Mouse (Mus musculus) neural tube, embryonic 11.5 days (tissue): ENCODE measurements around the gene Aff3. TPM values are rescaled to one million over a fixed set of nuclear protein-coding genes. Genes with fewer than 3 reads are reported as not detected.

Experiments
- ATAC-seq: fragments of 200-750 bp; cut with Nextera tagmentation; 2 replicates; pipeline ENCODE4 v1.8.0; 2017; ENCODE audit warnings: moderate number of reproducible peaks, mild to moderate bottlenecking, moderate TSS enrichment, moderate library complexity; ENCODE audit not compliant: insufficient read depth, low FRiP score, low TSS enrichment
- DNase-seq: peaks from one replicate; pipeline ENCODE4 v3.0.0-alpha.2; 2015; ENCODE audit warnings: low spot score
- H3K27ac ChIP-seq: fragments of 300-500 bp; sonication (generic); 2 replicates; pipeline ENCODE4 v1.5.1; 2014; ENCODE audit warnings: low read depth, mild to moderate bottlenecking, low read length
- H3K27me3 ChIP-seq: fragments of 300-500 bp; sonication (generic); 2 replicates; pipeline ENCODE4 v1.6.1; 2014; ENCODE audit warnings: mild to moderate bottlenecking, low read length, mixed read lengths; ENCODE audit not compliant: control insufficient read depth, insufficient read depth
- H3K36me3 ChIP-seq: fragments of 300-500 bp; sonication (generic); 2 replicates; pipeline ENCODE4 v1.6.1; 2014; ENCODE audit warnings: mild to moderate bottlenecking, low read length, moderate library complexity, mixed read lengths; ENCODE audit not compliant: control insufficient read depth, insufficient read depth
- H3K4me1 ChIP-seq: fragments of 300-500 bp; sonication (generic); 2 replicates; pipeline ENCODE4 v1.6.1; 2014; ENCODE audit warnings: low read length, mixed read lengths; ENCODE audit not compliant: control insufficient read depth, insufficient read depth
- H3K4me2 ChIP-seq: fragments of 300-500 bp; sonication (generic); 2 replicates; pipeline ENCODE4 v1.6.1; 2014; ENCODE audit warnings: low read depth, mild to moderate bottlenecking, moderate library complexity
- H3K4me3 ChIP-seq: fragments of 300-500 bp; sonication (generic); 2 replicates; pipeline ENCODE4 v1.5.1; 2014; ENCODE audit warnings: low read depth, low read length
- H3K9ac ChIP-seq: fragments of 300-500 bp; sonication (generic); 2 replicates; pipeline ENCODE4 v1.6.1; 2014; ENCODE audit warnings: mild to moderate bottlenecking, low read length
- H3K9me3 ChIP-seq: fragments of 300-500 bp; sonication (generic); 2 replicates; pipeline ENCODE4 v1.6.1; 2016; ENCODE audit warnings: low read length; ENCODE audit not compliant: control insufficient read depth
- WGBS: fragments of 180-500 bp; shearing (Covaris S2); extraction: QIAGEN DNeasy Blood & Tissue Kit; methylation state at CpG from one replicate; pipeline ENCODE4 v1.1.7; 2014; 5-methylcytosine and 5-hydroxymethylcytosine counted together
- polyA plus RNA-seq: library from polyadenylated mRNA; unstranded; fragments of >200 nt; fragmentation: Nextera tagmentation; extraction: Ambion mirVana; gene quantifications from 2 replicates; pipeline ENCODE4 v1.2.1, GENCODE M21; 2014

Gene Aff3
- polyA plus RNA-seq, 1 experiment from 2014 or later = 33.3 TPM

- H3K27me3 ChIP-seq = no peaks in the 10 kb centered on the region
- ATAC-seq (no peak), DNase-seq (no peak)
- H3K36me3 ChIP-seq = no peaks in the 10 kb centered on the region
- H3K4me3 ChIP-seq = no peak overlapping the region
- H3K9me3 ChIP-seq = no peaks in the 10 kb centered on the region
- WGBS = 94% methylated on average over 6 of the region's 6 CpGs
- no peak overlapping the region for H3K4me2 ChIP-seq
- no peaks in the 10 kb centered on the region for H3K4me1 ChIP-seq
- H3K27ac ChIP-seq = no peak overlapping the region
- no peak overlapping the region for H3K9ac ChIP-seq
Observed at GRCm38 (mm10) chr1:38294906-38295305, 369.8 kb downstream of the Aff3 start.

GRCm38 (mm10) chr1:38294336-38294695 lies 370.4 kb downstream of the Aff3 start:
- no peak for ATAC-seq
- DNase-seq = no peak
- Histone ChIP-seq H3K9me3 (no peaks in the 10 kb centered on the region), H3K4me1 (no peaks in the 10 kb centered on the region), H3K27ac (no peak overlapping the region), H3K4me2 (no peak overlapping the region), H3K4me3 (no peak overlapping the region), H3K9ac (no peak overlapping the region), H3K36me3 (no peaks in the 10 kb centered on the region), H3K27me3 (no peaks in the 10 kb centered on the region)
- WGBS = 90% methylated on average over 9 of the region's 9 CpGs

DNA sequence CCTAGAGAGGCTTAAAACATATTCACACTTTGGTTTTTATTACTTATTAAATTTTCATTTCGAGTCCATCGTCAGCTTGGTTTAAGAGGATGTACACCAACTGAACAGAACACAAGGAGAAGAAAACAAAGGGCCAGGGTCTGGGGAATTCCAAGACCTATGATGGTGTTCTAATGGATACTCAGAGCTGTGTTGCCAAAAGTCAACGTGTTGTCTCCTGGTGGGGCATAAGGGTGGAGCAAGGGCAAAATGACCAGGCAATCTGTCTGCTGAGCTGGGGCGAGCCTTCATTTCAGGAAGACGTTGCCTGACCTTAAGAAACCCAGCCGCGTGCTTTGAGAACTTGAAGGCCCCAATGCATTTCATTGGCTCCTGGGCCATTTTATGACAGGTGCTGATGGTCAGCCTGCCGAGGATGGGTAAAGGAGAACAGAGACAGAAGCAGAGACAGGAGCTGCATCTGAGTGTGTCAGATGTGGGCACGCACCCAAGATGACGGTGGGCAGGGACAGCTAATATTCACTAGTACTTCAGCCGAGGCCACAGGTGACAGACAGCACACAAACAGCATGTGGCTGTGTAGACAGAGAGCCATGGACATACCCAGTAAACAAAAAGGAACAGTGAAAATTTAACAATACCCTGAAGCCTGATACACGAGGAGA lies 371.0 kb downstream of the Aff3 start:
- H3K4me1 ChIP-seq = no peaks in the 10 kb centered on the region
- no peaks in the 10 kb centered on the region for H3K36me3 ChIP-seq
- 92% methylated on average over 12 of the region's 12 CpGs for WGBS
- ATAC-seq (no peak), DNase-seq (no peak)
- no peak overlapping the region for H3K9ac ChIP-seq
- no peak overlapping the region for H3K4me3 ChIP-seq
- no peaks in the 10 kb centered on the region for H3K9me3 ChIP-seq
- H3K4me2 ChIP-seq = no peak overlapping the region
- no peaks in the 10 kb centered on the region for H3K27me3 ChIP-seq
- no peak overlapping the region for H3K27ac ChIP-seq

DNA sequence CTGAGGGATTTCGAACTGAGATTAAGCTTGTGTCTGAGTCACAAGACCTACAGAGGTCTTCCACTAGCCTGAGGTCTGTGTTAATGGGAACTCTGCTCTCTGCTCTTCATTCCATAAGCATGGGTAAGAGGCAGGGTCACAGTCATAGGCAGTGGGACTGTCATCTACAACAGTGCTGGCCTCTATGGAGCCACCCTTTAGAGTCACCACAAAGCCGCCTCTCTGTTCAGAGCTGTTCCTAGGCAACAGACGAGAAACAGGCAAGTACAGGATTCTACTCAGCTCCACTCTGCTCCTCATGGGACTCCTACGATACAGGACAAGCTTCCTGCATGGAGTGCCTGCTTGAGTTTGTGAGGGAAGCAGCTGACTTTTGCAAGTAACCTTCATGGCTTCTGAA lies 371.9 kb downstream of the Aff3 start:
- Histone ChIP-seq H3K36me3 (no peaks in the 10 kb centered on the region), H3K27ac (no peak overlapping the region), H3K4me1 (no peaks in the 10 kb centered on the region), H3K27me3 (no peaks in the 10 kb centered on the region), H3K4me3 (no peak overlapping the region), H3K9me3 (no peaks in the 10 kb centered on the region), H3K4me2 (no peak overlapping the region), H3K9ac (no peak overlapping the region)
- ATAC-seq (no peak), DNase-seq (no peak)
- 77% methylated on average over 4 of the region's 4 CpGs for WGBS

- no peaks in the 10 kb centered on the region for H3K36me3 ChIP-seq
- WGBS = 91% methylated on average over 6 of the region's 6 CpGs
- H3K4me2 ChIP-seq = no peak overlapping the region
- H3K27ac ChIP-seq = no peak overlapping the region
- H3K4me1 ChIP-seq = no peaks in the 10 kb centered on the region
- no peaks in the 10 kb centered on the region for H3K9me3 ChIP-seq
- DNase-seq (no peak), ATAC-seq (no peak)
- H3K4me3 ChIP-seq = no peak overlapping the region
- no peak overlapping the region for H3K9ac ChIP-seq
- no peaks in the 10 kb centered on the region for H3K27me3 ChIP-seq
Observed at GRCm38 (mm10) chr1:38291915-38292314, 372.8 kb downstream of the Aff3 start.

DNA sequence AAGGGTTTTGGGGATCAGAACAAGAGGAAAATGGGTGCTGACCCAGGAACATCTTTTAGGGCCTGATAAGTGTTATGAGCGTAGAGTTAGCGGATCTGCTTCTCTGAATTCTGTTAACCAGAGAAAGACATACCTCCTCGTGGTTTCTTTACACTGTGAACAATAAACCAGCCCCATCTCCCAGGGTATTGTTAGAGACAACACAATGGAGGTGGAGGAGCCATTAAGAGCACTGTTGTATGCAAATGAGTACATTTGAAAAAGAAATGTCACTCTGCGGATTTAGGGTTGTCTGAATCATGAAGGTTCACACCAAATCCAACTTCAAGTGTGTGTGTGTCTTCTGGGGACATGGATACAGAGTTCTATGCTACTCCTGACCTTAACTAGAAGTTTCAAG lies 373.3 kb downstream of the Aff3 start:
- Histone ChIP-seq H3K27me3 (no peaks in the 10 kb centered on the region), H3K9ac (no peak overlapping the region), H3K9me3 (no peaks in the 10 kb centered on the region), H3K4me2 (no peak overlapping the region), H3K4me3 (no peak overlapping the region), H3K4me1 (no peaks in the 10 kb centered on the region), H3K27ac (no peak overlapping the region), H3K36me3 (no peaks in the 10 kb centered on the region)
- WGBS = 72% methylated on average over 4 of the region's 4 CpGs
- DNase-seq (no peak), ATAC-seq (no peak)

GRCm38 (mm10) chr1:38290881-38291280 lies 373.9 kb downstream of the Aff3 start:
- DNase-seq = no peak
- Histone ChIP-seq H3K36me3 (no peaks in the 10 kb centered on the region), H3K4me2 (no peak overlapping the region), H3K27me3 (no peaks in the 10 kb centered on the region), H3K9me3 (no peaks in the 10 kb centered on the region), H3K27ac (no peak overlapping the region), H3K4me3 (no peak overlapping the region), H3K9ac (no peak overlapping the region), H3K4me1 (no peaks in the 10 kb centered on the region)
- 94% methylated on average over 7 of the region's 7 CpGs for WGBS
- ATAC-seq = no peak

DNA sequence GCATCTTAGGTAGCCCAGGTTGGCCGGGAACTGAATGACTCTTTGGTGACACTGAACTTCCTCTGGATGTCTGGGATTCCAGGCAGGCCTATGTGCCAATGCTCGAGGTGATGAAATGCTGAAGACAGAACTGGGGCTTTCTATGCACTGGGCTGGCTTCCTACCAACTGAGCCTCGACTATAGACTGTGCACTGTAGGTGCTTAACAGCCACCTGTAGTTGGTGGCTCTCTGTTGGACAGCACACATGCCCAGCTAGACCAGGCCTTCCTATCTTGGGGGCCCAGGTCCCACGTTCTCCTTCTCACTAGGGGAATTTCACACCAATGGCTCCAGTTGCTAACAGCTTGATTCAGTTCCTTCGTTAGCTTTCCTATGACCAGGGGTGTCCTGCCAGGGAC lies 374.9 kb downstream of the Aff3 start:
- Histone ChIP-seq H3K27me3 (no peaks in the 10 kb centered on the region), H3K4me3 (no peak overlapping the region), H3K4me2 (no peak overlapping the region), H3K27ac (no peak overlapping the region), H3K9me3 (no peaks in the 10 kb centered on the region), H3K9ac (no peak overlapping the region), H3K36me3 (no peaks in the 10 kb centered on the region), H3K4me1 (no peaks in the 10 kb centered on the region)
- 92% methylated on average over 5 of the region's 5 CpGs for WGBS
- ATAC-seq (no peak), DNase-seq (no peak)

GRCm38 (mm10) chr1:38288716-38289115 lies 376.0 kb downstream of the Aff3 start:
- Histone ChIP-seq H3K4me3 (no peak overlapping the region), H3K27ac (no peak overlapping the region), H3K9me3 (no peaks in the 10 kb centered on the region), H3K27me3 (no peaks in the 10 kb centered on the region), H3K36me3 (no peaks in the 10 kb centered on the region), H3K4me1 (no peaks in the 10 kb centered on the region), H3K4me2 (no peak overlapping the region), H3K9ac (no peak overlapping the region)
- no peak for DNase-seq
- 92% methylated on average over 1 of the region's 1 CpGs for WGBS
- no peak for ATAC-seq
